Mouse (Mus musculus) neutrophil, adult 59 days (primary cell): ENCODE measurements around the gene Pomgnt1. TPM values are rescaled to one million over a fixed set of nuclear protein-coding genes. Genes with fewer than 3 reads are reported as not detected.

Source experiments
- total RNA-seq, 2 experiments: library from RNA; stranded (reverse); gene quantifications; 1 replicate in 1 of 2; 2 replicates in 1 of 2; pipeline ENCODE4 v1.2.4; 2023

Gene Pomgnt1
- total RNA-seq = 1 to 10 TPM; 8.4 to 8.7 TPM

GRCm38 (mm10) chr4:116123602-116124519 is at the start of gene Pomgnt1, which contains the start of gene Rad54l:
Pomgnt1 (plus strand) TSS chr4:116123840.
Rad54l (minus strand) TSS chr4:116123690.

GRCm38 (mm10) chr4:116074861-116075620 is 48.6 kb upstream of the Pomgnt1 start, which contains the start of the genes Uqcrh and Lrrc41:
Uqcrh (minus strand) TSS chr4:116075071.
Lrrc41 (plus strand) TSS chr4:116075269.

GRCm38 (mm10) chr4:116151238-116151637 is 27.6 kb downstream of the Pomgnt1 start, which contains the start of gene Lurap1:
Lurap1 (minus strand) TSS chr4:116151338.

DNA sequence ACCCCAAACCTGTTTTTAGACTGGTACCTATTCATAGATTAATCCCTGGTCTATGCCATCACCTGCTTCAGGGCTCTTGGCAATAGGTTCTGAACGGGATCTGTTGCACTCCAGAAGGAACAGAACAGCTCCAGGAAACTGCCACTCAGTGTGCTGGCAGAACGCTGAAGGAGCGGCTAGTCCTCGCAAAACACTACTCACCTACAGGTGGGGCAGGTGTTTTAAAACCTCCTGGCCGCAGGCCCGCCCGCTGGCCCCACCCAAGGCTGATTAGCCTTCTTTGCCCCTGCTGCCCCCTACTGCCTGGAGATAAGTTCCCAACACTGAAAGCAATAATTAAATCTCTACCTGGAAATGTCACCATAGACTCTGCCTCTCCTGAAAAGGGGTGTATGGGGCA is 43.8 kb downstream of the Pomgnt1 start, which contains the start of gene Tspan1:
Tspan1 (minus strand) TSS at position 198 of the 400 bp plus-strand sequence.

DNA sequence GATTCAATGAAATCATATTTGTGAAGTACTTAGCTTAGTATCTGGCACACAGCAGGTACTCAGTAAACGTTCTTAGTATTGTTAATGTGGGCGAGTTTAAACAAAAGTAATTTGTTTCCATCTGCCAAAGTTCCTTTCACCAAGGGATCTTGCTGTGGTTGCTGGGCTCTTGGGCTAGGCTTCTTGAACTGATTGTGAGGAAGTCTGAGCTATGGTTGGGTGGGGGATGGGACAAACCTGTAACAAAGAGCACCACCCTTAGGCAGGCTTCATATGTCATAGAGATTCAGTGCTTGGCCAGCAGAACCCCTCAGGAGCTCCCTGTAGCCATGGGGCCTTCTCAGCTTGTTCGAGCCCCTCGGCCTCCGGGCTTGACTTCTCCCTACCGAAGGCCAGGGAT is 49.4 kb downstream of the Pomgnt1 start, which contains the start of the genes 1700042G07Rik and Gm49337:
1700042G07Rik (plus strand) TSS at position 301 of the 400 bp plus-strand sequence.
Gm49337 (plus strand) TSS at position 313 of the 400 bp plus-strand sequence.

Other genes with a start within 250 kb of the Pomgnt1 start
- gene Kncn, start 239.4 kb upstream of the Pomgnt1 start, total RNA-seq = under 1 TPM in 1 of 2 experiments, not detected in 1; 0.42 TPM
- gene 6430628N08Rik, start 233.2 kb upstream of the Pomgnt1 start, total RNA-seq = not detected
- gene Dmbx1, start 183.9 kb upstream of the Pomgnt1 start, total RNA-seq = not detected
- 1 to 10 TPM; 1.1 to 1.4 TPM for gene Faah, start 105.9 kb upstream of the Pomgnt1 start, total RNA-seq
- gene Nsun4, start 70.0 kb upstream of the Pomgnt1 start, total RNA-seq = 1 to 10 TPM; 7.0 to 8.9 TPM
- 100 to 1,000 TPM; 201 to 227 TPM for gene Uqcrh, start 48.8 kb upstream of the Pomgnt1 start, total RNA-seq
- gene Lrrc41, start 48.6 kb upstream of the Pomgnt1 start, total RNA-seq = 10 to 100 TPM; 18.4 to 22.5 TPM
- 10 to 100 TPM; 16.7 to 20.1 TPM for gene Rad54l, start 150 bp upstream of the Pomgnt1 start, total RNA-seq
- gene Lurap1, start 27.5 kb downstream of the Pomgnt1 start, total RNA-seq = under 1 TPM in 1 of 2 experiments, not detected in 1; 0.09 TPM
- gene Tspan1, start 43.8 kb downstream of the Pomgnt1 start, total RNA-seq = not detected
- not detected for gene 1700042G07Rik, start 49.5 kb downstream of the Pomgnt1 start, total RNA-seq
- gene Gm49337, start 49.5 kb downstream of the Pomgnt1 start, total RNA-seq = not detected
- gene Pik3r3, start 97.8 kb downstream of the Pomgnt1 start, total RNA-seq = under 1 TPM; 0.13 to 0.58 TPM